Mouse (Mus musculus) embryo, embryonic 11.5 days (tissue): ENCODE data around the gene Cd5.

Source experiments
- DNase-seq: peaks from one replicate; pipeline ENCODE4 v3.0.0-alpha.2; 2012; ENCODE audit warnings: low read depth, low spot score

Cd5 gene

DNA sequence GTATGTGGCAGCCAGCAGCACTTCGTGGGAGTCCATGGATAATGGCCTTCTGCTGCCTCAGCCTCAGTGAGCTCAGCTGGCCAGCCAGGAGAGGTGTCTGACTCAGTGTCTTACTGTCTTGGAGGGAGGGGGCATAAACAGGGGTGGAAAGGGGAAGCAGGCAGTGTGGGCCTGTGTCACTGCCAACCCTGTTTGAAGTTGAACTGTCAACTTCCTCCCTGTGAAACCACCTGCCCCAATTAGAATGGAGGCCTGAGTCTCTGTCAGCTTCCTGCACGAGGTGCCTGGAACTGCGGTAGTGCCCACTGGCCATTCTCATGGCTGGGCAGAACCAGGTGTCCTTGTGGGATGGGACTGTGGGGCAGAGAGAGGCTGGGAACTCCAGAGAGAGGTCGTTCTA is at the start of gene Cd5:
Gene Cd5 (minus strand): TSS at position 192 of the 400 bp plus-strand sequence.
- DNase-seq: no peak

DNA sequence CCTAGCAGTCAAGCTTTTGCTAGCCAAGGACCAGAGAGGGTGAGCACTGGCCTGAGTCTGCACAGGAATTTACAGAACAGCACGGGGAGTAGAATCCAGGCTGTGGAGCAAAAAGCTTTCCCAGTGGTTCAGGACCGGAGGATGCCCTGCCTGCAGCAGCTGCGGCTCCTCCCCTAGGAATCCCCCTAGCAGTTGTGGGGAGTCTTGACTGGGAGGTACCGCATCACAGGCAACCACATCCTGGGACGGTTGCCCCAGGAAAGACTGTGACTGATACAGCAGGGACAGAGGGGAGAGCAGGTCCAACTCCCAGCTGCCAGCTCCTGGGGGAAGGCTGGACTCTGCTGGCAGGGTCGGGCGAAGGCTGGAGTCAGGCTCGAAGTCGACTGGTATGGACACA is 49.4 kb upstream of the Cd5 start:
- DNase-seq: no peak

DNA sequence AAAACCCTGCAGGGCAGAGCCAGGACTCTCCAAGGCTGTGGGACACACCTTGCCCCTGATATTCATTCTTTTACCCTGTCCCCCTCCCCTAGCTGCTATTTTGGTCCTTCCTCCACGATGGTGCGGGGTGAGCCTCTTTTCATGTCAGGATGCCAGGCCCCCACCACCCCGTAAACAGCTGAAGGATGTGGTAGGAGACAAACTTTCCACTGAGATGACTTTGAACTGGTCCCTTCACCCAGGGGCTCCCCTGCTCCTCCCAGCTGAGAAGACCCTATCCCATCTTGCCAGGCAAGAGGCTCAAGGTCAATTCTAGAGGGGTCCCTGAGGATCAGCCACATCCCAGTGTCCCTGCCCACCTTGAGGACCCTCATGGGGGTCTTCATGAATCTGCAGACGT is 48.6 kb upstream of the Cd5 start:
- DNase-seq: no peak

DNA sequence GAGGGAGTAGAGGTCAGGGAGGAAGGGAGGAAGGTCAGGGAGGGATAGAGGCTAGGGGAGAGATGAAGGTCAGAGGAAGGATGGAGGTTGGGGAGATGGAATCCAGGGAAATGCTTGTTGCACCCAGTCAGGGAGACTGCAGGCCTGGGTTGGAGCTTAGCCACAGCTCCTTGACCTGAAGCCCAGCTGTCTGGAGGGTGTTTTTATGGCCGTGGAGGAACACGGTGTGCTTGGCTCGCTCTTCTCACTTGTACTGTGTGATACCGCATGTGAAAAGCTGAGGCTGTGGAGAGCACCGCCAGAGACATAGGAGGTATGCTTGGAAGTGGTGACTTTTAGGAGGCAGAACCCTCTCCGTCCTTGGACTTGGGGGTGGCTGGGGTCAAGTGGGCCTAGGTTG is 48.0 kb upstream of the Cd5 start:
- DNase-seq: no peak

DNA sequence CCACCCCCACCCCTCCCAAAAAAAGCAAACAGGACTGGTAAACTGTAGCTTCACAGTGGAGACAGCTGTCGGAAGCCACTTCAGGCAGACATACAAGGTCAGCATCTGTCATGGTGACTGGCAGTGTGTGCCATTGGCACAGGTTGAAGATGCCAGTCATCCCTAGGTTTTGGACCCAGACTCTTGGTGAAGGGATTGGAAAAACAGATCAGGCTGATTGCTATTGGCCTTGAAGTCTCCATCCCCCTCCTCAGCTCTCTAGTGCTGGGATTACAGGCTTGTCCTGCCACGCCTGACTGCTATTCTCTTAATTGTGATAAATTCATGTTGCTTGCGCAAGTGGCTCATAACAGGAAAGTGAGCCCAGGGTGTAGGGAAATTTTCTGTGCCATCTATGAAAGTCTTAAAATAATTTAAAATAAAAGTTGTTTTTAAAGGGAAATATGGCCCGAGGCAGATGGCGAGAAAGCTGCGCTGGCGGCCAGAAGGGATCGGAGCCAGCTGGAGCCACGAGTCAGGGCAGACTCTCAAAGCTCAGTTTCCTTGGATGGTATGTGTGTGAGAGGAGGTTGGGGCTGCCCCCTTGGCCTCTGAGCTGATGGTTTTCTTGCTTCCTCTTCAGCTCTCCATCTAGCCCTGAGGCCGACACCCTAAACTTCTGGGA is 46.1 kb upstream of the Cd5 start:
- DNase-seq: no peak

DNA sequence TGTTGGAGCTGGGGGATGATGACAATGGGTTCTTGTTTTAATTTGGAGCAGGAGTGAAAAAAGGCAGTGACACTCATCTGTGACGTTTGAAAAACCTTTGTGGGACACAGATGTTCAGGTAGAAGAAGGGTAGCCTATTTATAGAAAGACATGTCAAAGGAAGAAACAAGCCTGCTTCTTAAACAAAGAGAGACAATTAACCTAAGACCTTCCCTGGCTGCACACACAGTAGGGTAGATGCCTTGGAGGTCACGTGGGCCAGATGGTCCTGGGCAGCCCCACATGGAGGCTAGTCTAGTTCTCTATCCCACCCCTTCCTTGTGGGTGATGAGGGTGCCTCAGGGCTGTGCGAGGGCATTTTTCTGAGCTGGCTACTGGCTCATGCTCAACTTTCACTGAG is 45.3 kb upstream of the Cd5 start:
- DNase-seq: no peak

DNA sequence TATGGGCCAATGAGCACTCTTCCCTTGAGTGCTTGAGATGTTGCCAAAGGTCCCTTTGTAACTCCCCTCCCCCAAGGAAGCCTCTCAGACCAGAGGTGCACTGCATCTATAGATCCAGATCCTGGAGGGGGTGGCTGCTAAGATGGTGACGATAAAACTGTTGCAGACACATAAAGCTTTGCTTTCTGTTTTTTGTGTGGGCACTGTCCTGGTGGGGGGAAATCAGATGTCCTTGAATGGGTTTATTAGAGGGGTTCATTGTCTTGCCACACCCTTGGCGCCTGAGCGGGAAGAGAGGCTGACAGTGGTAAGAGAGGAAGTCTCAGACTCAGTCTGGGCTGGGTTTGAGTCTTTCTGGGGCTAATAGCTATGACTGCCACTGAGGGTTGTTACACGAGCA is 44.4 kb upstream of the Cd5 start:
- no peak for DNase-seq

DNA sequence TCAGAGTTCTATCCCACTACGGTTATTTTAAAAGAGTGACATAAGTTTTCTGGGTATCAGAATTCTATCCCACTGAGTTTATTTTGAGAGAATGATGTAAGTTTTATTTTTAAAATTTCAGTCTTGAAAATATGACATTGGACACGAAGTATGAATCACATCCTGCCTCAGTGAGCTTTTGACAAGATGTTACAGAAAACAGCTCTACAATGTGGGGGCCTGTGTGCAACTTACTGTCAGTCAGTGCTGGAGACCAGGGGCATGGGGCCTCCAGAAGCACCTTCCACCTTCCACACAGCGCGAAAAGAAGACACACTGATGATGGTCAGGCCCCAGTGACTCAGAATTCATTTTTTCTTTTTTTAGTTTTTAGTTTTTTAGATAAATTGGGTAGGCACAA is 42.8 kb upstream of the Cd5 start:
- DNase-seq: no peak

DNA sequence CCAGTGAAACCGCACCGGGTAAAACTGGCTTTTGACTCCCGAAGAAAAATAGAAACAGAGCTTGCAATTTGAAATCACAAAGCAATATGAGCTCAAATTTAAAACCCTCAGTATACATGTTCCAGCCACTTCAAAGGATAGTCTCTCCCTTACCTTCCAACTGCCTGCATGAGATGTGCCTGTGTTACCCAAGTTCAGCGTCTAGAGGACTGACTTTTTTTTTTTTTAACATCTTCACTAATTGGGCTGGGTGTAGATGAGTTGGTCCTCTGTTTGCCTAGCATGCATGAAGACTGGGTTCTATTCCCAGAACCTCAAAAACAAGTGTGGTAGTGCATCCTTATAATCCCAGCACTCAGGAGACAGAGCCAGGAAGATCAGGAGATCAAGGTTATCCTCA is 38.1 kb upstream of the Cd5 start:
- no peak for DNase-seq

DNA sequence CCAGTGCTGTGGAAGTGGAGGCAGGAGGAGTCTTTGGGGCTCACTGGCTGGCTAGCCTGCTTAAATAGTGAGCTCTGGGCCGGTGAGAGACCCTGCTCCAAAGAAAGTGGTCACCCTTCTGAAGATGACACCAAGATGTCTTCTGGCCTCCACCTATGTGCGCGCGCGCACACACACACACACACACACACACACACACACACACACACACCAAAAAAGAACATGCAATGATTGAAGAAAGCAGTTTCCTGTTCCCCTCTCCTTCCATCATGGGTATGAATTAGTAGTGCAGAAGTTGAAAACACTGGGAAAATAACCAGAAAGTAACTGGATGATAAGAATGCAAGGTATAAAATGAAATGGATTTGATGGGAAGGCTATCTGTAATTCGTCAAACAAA is 35.3 kb upstream of the Cd5 start:
- DNase-seq: no peak

DNA sequence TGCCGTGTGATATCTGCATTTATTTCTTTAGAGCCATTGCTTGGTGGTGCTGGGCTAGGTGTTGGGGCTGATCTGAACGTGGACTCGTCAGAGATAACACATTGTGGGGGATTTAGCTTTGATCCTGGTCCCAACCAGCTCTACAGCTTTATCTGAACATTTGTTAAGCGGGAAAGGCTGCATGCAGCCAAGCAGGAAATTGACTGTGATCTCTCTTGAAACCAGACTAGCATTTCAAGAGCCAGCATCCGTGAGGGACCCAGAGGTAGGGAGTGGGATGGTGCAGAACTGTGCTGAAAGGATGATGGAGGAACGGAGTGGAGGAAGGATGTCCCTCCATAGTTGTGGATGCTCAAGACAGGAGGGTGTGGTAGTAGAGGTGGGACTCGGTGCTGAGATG is 34.6 kb upstream of the Cd5 start:
- DNase-seq: no peak

DNA sequence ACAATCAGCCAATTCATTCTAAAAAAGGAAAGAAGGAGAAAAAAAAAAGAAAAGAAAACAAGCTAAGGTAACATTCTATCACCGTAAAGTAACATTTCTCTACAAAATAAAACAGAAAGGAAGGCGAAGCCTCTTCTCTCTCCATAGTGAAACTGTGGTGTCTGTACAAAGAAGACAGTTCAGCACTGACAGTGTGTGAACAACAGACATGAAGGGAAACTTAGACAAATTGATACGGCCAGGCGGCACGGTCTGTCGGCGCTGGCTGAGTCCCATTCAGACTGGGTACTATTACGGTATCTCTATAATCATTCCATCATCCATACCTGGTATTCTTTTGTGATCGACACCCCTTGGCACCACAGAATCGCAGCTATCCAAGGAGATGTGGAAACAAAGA is 34.1 kb upstream of the Cd5 start:
- DNase-seq: no peak

DNA sequence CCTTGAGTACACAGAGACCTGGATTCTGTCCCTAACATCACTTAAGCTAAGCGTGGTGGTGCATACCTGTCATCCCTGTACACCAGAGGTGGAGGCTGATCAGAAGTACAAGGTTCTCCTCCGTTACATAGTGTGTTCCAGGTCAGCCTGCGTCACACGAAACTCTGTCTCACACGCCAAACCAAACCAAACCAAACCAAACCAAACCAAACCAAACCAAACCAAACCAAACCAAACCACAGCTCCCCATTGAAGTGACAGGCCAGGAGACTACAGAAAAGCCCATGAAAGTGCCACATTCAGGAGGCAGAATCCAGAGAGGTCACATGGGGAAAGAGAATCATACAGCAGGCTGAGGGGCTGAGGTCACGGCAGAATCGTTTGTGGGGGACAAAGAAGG is 33.2 kb upstream of the Cd5 start:
- no peak for DNase-seq

DNA sequence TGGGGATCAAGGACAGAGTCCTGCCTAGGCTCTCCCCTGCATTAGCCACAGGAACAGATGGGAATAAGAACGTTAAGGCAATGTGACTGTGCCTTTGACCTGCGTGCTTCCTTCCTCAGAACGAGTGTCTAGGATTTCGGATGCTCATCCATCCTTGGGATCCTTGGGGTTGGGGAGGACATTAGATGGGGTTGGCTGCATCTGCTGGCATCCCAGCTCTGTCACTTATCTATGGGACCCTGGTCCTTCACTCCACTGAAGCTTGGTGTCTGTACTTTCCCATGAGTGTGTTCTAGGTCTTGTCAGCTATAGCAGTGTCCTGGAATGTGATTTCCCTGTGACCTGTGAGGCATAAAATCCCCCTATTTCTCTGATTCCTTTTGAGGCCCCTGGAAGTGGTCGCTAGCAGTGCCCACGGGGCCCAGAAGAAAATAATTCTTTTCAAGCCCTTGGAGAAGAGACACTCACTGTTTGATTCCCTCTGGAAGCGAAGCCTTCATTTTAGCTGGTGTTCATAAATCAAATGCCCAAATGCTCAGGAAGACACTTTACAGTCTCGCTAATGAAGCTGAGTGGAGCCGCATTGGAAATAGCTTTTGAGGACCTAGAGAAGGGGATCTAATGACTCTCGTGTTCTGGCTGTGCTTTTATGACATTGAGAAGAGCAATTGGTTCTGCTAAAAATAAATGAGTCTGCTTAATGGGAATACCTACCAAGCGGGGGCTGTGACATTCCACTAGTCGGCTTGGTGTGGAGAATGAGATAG is 30.8 kb upstream of the Cd5 start:
- no peak for DNase-seq

DNA sequence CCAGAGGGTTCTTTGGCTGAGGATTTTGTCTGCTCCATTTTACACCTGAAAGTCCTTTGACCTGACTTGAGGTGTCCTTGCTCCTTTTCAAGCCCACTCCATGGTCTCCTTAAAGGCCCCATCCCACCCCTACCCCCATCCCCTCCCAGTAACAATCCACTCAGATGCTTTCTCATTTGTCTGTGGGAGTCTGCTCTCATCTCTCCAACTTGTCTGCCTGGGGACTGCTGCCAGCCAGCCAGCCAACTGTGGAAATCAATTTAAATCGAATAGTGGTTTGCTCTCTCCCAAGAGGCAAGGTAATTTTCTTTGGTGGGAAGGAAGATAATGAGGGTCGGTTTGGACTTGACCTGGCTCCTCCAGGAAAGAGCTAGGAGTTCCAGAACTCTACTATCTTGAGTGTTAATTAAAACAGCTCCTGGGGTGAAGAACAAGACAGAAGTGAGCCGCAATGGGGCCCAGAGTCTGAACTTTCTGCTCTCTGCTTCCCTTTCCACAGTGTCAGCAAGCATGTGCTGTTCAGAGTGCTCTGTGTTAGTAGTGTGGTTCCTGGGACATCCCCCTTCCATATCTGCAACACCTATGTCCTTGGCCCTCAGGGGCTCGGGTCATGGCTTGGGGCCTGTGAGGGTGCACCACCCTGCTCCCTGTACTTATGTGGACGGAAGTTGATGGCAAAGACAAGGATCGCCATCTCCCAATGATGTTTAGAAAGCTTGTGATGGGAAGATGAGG is 30.1 kb upstream of the Cd5 start:
- no peak for DNase-seq

DNA sequence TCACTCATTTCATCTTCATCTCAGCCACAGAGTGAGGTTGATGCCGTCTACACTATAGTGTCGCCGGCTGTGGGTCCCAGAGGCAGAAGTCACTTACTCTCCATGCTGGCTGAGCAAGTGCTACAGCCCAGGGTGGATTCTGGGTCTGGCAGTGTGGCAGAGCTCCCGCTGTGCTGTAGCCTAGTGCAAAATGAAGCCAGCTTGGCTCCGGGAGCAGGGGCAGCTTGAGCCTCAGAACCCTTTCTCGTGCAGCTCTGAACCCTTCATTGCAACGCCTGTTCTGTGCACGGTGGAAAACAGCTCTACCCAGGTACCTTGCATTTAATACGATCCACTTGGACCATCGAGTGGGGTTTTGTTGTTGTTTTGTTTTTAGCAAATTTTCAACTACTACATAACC is 28.8 kb upstream of the Cd5 start:
- DNase-seq: no peak

DNA sequence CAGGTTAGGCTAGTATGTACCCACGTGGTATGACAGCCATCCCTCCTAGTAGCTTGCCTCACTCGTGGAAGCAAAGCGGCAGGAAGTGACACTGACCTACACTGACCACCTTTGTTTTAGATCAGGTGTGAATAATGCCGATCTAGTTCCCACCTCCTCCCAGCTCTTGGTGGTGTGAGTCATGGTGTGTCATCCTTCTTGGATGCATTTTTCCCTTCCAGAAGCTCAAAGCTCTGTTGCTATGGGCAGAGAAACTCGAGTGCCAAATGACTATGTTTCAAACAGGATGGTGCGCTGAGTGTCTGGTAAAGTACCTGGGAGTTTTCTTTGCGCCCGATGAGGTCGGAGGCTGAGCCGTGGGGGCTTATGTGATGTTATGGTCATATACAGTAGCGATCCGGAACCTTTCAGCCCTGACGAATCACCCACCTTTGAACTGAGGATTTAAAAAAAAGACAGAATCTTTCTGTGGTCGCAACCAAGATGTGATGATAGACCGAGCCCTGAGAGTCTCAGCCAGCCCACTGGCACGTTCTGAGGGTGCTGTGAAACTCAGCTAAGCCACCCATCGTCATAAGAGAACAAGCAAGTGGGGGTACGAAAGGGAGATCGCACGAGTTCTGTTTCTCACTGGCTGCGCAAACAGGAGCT is 24.7 kb upstream of the Cd5 start:
- DNase-seq: no peak

DNA sequence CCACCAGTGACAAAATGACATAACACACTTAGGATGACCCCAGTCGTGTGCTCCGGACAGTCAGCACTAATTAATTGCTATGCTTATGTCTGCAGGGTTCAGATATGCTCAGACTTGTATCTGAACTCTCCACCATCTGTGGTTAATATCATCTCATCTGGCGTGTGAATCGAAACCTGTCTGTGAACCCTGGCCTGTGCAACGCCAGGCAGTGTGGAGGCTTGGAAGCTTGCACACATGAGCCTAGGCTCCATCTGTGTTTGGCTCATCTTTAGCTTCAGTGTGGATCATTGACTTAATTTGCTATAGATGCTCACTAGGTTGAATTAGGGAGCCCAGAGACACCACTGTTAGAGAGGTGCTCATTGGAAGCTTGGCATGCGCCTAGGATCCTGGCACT is 23.7 kb upstream of the Cd5 start:
- no peak for DNase-seq

DNA sequence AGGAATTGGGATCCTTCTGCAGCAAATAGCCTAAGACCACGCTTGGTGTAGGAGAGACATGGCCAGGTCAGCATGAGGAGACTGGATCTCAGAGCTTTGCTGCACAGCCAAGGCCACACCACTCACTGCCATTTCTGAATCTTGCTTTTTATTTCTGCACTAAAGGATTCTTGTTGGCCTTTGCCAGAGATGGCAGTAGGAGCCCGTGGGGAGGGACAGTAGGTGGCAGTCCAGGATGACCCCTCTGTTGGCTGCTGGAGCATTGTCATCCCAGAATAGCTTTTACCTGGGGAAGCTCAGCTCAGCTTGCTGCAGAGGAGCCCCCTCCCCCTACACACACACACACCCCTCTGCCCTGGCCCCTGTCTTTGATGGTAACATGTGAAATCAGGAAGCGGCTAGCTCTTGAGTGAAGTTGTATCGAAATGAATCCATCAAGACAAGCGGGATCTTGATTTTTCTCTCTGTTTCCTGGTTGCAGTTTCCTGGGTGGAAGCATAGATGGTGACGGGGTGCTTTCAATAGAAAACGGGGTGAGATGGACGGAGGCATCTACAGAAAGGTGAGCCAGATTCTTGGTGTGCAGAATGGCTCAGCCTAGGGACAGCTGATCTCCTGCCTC is 23.1 kb upstream of the Cd5 start:
- no peak for DNase-seq

DNA sequence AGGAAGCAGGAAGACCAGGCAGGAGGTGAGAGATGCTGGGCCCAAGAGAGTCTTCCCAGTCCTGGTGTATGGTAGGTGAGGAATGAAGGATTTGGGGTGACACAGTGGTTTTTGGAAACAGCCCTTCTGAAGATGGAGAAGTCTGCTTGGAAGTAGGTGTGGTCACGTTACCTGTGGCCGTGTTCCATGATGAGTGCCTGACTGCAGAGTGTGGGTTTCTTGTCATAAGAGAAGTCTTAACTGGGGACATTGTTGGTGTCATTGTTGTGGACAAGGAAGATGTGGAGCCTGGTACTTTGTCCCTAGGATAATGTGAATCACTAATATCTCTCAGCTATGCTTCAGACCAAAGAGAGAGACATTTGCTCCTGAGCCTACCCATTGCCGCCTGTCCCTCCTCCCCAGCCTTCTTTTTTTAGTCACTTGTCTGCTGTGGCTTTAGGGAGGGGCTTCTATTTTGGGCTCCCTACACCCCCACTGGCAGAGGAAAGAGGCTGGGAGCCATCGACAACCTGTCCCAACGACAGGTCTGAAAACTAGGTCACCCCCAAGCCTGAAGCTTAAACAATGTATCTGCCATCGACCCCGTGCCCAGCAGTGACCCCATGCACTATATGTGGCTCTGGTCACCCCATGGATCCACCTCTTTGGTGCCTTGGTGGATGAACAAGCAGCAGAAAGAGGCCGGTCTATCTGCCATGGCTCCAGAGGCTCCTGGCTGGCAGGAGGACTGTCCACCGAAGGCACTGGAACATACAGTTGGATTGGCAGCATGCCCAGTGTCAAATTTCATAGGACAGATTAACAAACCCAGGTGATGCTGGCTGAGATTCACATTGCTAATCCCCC is 21.4 kb upstream of the Cd5 start:
- no peak for DNase-seq

DNA sequence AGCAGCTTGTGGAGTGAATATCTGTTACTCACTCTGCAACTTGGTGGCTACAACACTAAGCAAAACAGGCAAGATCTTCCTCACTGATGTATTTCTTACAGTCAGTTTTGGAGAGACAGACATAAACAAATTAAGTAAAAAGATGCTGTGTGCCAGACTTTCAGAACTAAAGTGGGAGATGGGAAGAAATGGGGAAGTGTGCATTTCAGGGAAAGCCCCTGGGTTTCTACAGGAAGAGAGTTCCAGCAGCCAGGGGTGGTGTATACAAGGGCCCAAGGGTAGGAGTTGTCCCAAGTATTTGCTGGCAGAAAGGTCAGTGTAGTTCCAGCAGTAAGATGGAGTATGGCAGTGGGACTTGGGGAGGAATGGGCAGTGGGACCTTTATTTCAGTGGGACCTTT is 20.7 kb upstream of the Cd5 start:
- DNase-seq: no peak
